Mouse (Mus musculus) embryo, embryonic 11.5 days (tissue): Measurements from ENCODE around the gene Tctex1d4.

Experiments used
- DNase-seq: peaks from one replicate; pipeline ENCODE4 v3.0.0-alpha.2; 2012; ENCODE audit warnings: low read depth, low spot score

Gene Tctex1d4

DNA sequence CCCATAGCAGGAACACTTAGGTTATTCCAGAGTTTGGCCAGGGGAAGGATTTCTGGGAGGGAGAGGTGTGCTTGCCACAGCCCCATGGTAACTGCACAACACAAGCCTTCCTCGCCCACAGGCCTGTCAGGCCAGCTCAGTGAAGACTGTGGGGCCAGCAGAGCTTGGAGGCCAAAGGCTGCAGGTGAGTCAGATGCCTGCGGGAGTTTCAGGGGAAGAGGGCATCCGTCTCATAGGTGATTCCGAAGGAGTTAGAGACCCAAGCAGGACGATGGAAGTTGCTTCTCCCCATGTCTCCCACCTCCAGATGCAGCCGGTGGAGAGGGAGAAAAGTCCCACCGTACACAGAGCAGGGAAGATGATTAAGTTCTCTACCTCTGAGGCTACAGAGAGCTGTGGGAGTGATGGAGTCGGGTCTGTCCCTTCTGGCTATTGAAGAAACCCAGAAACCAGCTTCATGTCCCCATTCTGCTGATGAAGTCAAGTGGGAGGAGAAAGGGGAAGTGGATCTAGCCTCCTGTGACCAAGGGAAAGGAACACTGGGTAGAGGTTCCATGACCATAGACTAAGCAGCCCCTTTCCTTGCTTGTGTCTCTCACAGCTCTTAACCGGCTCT lies at the start of gene Tctex1d4:
Gene Tctex1d4, plus strand, starts transcription at position 120 of the 616 bp plus-strand sequence.
- DNase-seq = no peak

DNA sequence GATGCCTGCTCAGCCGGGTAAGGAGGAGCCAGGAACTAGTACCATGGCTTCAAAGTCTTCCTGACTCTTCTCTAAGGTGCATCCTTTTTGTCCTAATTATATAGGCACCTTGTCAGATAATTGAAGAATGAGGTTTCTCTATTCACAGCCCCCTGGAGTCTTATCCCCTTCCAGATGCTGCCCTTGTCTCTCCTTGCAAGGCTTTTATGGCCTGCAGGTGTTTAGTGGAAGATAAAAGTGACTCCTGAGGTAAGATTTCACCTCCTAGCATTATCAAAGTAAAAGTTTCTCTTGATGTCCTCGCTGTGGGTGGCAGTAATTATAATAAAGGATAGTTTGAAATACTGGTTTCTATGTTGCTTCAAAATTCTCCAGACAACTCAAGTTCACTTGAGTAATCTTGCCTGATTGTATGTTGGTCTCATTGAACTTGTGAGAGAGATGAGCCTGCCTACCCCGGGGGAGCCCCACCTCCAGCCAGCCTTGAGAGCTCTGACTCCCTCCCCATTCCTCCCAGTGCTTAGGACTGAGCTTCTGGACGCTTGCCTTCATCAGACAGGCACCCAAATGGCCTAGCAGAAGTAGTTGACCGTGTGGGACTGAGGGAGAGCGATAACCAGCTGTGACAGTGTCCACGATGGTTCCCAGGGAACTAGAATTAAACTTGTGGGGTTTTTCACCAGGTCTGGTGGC lies 38.5 kb upstream of the Tctex1d4 start:
- no peak for DNase-seq

DNA sequence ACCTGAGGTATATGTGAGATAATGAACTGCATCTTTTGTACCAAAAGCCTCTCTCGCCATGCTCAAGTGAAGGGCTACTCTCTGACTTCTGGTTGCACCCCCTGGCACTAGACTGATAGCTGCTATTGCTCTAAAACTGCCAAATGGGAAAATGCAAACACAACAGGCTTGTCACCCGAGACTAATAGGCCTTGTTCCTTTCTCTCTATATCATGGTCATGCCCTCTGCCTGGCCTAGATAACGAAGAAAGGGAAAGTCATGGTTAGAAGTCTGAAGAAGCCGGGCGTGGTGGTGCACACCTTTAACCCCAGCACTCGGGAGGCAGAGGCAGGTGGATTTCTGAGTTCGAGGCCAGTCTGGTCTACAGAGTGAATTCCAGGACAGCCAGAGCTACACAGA lies 36.0 kb upstream of the Tctex1d4 start:
- DNase-seq = no peak

DNA sequence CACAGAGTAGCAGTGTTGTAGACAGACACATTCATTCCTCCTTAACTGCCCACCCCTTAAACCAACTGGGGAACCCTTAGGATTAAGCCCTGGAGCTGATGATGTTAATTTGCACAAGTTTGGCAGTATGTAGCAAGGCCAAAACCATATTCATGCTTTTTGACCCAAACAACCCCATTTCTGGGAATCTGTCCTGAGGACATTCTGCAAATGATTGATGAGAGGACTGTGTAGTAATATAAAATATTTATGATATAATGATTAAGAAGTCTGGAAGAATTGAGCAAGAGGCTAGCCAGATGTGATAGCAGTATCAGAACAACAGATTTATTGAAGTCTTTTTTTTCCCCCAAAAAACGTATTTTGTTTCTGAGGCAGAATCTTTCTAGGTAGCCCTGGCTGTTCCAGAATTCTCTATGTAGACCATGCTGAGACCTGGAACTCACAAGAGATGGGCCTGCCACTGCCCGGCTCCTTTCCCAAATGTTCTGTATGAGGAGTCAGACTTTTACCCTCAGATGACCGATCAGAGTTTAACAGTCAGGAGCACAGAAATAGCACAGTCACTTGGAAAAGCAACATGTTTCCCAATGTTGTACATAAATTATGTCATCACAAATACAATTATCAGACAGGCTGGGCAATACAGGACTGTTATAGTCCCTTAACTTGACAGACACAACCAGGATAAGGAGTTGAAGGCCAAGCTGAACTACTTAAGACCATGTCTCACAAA lies 31.8 kb upstream of the Tctex1d4 start:
- no peak for DNase-seq

DNA sequence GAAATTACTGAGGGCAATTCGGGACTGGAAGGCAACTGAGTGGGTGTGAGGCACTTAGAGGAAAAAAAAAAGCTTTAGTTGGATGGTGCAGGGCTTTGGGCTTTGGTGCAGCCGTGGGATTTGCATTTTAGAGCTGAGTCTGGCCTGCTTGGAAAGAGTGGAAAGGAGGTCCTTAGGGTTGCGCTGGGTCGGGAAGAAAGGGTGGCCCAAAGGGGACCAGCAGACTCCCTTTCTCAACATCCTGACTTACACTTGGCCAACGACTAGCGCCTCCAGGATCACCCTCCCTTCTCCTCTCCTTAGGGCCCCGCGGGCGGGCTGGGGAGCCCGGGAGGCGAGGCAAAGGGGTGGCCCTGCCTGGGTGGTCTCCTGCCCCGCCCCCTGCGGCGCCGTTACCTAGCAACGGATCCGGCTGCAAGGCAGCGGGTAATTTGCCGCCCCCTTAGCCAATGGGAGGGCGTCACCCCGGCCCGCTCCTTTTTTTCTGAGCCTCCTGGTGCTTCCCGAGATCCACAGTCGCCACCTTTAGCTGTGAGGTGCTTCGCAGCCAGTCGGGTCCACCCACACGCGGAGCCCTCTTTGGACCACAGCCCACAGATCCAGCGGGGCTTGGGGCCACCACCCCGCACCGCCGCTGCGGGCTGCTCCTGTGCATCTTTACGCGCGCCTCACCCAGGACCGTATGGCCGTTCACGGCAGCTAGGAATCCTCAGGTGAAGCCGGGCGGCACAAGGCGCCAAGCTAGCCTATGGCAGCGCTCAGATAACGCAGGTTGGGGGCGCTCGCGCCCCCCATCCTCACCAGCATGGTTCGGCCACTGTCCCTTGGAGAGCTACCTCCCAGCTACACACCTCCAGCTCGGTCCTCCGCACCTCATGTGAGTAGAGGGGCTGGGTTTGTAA lies 30.8 kb upstream of the Tctex1d4 start, which contains the start of gene Ptch2:
Gene Ptch2, plus strand, starts transcription at position 525 of the 902 bp plus-strand sequence.
- DNase-seq = peak; percentile 74

DNA sequence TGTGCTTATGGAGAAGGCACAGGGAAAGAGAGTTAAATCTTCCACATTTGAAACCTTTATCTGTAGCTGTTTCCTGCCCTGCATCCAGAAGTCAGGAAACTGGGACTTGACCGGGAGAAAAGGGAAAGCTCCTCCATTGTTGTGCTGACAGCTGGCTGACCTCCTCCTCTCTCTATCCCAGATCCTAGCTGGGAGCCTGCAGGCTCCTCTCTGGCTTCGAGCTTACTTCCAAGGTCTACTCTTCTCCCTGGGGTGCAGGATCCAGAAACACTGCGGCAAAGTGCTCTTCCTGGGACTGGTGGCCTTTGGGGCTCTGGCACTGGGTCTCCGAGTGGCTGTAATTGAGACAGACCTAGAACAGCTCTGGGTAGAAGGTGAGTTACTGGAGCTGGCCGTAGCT lies 29.9 kb upstream of the Tctex1d4 start:
- DNase-seq = no peak

DNA sequence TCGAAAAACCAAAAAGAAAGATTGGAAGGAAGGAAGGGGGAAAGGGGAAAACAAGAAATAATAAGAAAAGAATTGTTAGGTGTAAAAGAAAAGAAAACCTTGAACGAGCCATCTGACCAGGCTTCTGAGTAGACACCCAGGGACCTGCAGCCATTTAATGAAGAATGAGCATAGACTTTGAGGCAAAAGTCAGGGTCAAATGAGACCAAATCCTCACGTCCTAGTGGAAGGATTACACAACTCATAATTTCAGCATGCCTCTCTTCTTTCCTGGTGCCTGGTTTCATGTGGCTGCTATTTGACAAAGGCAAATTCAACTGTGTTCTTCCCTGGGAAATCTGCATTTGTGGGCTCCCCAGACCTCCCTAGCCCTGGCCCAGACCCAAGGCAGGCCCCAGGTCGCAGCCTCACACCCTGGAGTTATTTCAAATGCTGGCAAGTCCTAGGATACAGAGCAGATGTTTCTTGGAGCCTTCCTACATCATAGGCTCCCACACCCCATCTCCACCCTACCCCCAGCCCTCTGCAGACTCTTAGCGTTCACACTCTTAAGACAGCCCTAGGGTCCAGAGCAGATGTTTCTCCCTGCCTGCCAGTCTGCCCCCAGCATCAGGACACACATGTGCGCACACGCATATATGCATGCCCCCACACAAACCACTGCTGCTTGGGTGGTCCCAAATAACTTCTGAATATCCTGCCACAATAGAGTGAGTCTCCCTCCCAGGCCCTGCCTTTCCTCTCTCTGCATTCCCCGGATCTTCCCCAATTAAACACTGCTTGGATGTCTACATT lies 28.4 kb upstream of the Tctex1d4 start:
- no peak for DNase-seq

DNA sequence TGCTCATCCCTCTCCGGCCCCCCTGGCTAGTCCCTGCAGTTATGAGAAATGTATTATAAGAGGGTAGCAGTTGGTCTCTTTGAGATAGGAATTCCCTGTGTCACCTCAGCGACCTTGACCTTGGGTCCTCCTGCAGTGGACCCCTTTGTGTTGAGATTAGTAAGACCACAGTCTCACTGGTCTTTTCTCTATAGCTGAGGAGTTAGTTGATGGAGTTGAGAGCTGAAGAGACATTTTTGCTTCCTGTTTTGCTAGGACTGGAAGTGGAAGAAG lies 27.9 kb upstream of the Tctex1d4 start:
- DNase-seq = no peak

DNA sequence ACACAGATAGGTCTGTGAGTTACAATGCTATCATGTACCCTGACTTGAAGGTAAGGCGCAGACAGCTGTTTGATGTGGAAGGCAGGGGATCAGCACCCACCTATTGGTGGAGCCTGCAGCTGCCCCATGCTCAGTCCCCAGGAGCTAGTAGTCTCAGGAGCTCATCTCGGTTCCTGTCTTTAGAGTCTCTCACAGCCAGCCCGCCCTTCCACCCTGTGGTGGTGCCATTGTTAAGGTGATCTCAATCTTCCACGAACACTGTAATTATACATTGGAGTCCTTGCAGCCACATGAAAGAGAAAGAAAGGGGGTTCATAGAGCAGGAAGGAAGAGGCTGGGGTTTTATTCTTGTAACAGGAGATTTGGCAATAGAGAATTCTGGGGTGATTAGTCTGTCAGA lies 26.6 kb upstream of the Tctex1d4 start:
- no peak for DNase-seq

DNA sequence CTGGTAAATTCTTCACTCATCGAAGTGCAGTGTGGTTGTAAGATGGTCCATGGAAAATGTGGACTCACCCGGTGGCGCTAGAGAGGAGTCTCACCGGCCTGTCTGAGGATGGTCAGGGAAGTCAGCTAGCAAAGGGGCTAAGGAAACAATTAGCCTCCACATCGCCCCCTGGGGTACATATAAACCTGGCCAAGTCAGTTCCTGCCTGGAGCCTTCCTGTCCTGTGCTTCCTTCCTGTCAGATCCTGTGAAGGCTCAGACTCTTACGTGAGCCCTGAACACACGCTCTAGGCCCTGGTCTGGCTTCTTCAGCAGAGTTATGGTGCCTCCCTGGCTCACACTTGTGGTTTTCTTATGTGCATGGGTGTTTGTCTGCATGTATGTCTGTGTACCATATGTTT lies 25.4 kb upstream of the Tctex1d4 start:
- no peak for DNase-seq

DNA sequence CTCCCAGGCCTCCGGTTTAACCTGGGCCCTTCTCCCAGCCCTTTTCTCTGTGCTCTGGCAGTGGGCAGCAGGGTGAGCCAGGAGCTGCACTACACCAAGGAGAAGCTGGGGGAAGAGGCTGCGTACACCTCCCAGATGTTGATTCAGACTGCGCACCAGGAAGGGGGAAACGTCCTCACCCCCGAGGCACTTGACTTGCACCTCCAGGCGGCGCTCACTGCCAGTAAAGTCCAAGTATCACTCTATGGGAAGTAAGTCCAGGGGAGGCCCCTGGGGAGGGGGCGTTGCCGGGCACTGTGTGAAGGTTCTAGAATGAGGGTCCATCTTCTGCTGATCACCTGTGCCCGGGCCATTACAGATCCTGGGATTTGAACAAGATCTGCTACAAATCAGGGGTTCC lies 21.9 kb upstream of the Tctex1d4 start:
- DNase-seq = no peak

DNA sequence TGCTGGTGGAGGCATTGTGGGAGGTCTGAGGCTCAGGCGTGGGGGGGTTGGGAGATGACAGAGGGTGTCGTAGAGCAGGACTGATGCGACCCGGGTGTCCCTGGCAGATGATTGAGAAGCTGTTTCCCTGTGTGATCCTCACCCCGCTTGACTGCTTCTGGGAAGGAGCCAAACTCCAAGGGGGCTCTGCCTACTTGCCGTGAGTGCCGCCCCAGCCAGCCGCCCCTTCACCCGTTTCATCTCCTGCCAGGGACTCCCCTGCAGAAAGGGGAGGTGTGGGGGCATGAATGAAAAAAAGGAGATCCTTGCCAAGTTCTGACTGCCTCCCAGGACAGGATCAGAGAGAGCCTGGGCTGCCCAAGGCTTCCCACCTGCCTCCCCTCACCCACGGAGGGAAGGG lies 21.5 kb upstream of the Tctex1d4 start:
- DNase-seq = no peak

DNA sequence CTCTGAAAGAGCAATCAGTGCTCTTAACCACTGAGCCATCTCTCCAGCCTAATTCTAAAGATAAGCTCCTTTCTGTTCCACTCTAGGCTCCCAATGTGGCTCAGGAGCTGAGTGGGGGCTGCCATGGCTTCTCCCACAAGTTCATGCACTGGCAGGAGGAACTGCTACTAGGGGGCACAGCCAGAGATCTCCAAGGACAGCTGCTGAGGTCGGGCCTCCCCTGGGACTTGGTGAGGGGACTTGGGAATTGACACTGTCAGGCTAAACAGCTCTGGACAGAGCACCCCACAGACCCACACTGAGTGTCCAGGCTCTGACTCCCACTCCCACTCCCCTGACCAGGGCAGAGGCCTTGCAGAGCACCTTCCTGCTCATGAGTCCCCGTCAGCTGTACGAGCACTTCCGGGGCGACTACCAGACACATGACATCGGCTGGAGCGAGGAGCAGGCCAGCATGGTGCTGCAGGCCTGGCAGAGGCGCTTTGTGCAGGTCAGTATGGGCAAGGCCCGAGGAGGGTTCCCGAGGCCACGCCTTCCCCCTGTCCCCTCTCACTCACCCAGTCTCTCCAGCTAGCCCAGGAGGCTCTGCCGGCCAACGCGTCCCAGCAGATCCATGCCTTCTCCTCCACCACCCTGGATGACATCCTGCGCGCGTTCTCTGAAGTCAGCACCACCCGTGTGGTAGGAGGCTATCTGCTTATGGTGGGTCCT lies 18.6 kb upstream of the Tctex1d4 start:
- no peak for DNase-seq

DNA sequence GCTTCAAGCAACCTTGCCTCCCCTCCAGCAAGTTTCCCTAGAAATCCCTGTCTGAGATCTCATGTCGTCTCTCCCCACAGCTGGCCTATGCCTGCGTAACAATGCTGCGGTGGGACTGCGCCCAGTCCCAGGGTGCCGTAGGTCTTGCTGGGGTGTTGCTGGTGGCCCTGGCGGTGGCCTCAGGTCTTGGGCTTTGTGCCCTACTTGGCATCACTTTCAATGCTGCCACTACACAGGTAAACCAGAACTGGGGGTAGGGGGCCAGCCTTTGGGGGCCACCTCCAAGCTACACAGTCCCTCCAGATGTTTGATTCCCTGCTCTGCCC lies 18.1 kb upstream of the Tctex1d4 start:
- no peak for DNase-seq

DNA sequence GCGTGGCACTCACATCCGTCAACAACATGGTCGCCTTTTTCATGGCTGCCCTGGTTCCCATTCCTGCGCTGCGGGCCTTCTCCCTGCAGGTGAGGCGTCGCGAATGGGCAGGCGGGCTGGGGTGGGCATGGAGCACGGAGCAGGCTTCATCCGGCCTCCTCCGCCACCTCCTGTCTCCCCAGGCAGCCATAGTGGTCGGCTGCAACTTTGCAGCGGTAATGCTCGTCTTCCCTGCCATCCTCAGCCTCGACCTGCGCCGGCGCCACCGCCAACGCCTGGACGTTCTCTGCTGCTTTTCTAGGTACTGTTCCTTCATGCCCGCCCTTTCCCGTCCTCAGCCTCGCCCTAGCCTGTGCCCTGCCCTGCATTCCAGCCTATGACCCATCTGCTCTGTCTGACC lies 17.3 kb upstream of the Tctex1d4 start:
- no peak for DNase-seq

DNA sequence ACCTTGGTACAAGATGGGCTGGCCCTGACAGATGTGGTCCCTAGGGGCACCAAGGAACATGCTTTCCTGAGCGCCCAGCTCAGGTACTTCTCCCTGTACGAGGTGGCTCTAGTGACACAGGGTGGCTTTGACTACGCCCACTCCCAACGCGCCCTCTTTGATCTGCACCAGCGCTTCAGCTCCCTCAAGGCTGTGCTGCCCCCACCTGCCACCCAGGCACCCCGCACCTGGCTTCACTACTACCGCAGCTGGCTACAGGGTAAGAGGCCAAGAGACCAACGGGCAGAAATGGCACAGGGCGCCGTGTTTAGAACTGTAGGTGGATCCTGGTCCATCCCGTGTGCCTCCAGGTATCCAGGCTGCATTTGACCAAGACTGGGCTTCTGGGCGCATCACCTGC lies 16.3 kb upstream of the Tctex1d4 start:
- DNase-seq = no peak

DNA sequence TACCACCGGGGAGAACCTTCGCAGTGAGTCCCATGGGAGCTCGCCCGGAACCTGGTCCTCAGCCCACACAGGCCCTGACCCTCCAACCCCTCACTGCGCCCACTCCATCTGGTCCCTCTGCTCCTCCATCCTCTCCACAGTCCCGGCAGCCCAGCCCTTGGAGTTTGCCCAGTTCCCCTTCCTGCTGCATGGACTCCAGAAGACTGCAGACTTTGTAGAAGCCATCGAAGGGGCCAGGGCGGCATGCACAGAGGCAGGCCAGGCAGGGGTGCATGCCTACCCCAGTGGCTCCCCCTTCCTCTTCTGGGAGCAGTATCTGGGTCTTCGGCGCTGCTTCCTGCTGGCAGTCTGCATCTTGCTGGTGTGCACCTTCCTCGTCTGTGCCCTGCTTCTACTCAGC lies 15.6 kb upstream of the Tctex1d4 start:
- no peak for DNase-seq

DNA sequence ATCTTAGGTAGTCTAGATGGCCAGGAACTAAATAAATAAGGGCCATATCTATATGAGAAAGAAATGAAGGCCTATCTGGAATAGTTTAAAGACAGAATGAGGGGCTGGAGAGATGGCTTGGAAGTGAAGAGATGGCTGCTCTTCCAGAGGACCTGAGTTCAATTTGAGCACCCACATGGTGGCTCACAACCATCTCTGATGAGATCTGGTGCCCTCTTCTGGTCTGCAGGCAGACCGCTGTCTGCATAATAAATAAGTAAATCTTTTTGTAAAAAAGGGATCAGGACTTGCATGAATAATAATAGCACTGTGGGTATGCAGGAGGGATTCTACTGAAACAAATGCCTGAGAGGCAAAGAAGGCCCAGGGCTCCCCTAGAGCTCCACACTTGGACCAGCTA lies 13.4 kb upstream of the Tctex1d4 start:
- no peak for DNase-seq

DNA sequence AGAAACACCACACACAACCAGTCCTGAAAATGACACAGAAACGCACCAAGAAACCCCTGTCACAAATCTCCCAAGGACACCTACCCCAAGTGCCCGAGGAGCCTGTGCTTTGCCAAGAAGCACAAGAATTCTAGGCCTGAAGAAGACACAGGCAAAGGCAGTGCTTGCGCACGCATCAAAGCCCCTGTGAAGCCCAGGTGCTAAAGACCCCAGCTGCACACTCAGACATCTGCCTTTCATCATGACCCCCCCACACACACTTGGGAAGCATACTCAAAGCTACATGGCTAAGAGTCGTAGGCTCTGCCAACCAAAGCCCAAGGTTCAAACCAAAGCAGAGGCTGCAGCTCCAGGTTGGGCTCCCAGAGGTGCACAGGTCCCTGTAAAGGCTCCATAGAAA lies 11.0 kb upstream of the Tctex1d4 start:
- no peak for DNase-seq

DNA sequence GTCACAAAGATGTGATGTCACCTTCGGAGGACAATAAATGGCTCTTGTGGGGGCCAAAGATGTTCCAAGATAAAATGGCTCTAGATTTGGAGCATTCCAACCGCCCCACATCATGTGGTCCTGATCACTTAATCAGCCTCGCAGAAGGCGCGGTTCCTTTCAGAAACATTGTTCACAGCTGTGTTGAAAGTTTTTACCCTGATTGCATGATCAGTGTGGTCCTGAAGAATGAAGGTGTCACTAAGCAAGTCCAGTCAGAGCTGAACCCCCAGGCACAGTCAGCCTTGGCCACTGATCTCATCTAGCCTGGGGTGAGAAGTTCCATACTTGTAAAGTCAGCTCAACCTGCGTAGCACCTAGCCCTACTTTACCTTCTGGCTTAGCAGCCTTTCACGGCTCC lies 8.7 kb upstream of the Tctex1d4 start:
- no peak for DNase-seq

DNA sequence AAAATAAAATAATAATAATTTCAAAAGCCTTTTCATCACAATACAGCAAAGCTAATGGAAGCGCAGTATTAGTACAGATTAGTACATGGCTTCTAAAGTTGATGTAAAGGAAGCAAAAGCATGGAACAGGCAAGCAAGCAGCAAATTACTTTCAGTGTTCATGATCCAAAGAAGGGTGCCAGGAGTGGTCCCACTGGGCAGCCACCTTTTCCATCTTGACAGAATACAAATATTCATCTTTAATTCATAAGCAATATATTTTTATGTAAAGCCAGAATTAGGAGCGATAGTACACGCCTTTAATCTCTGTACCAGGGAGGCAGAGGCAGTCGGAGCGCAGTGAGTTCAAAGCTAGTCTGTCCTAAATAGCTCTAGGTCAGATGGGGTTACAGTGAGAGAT lies 7.0 kb upstream of the Tctex1d4 start:
- DNase-seq = no peak
